Mouse (Mus musculus) brain, embryonic 18.5 days (tissue): ENCODE data around the gene Rabep2.
A peak's percentile ranks its signal among the peaks of the same experiment; 100 is the strongest.
"Not testable (repeated sequence)": the region's sequence is repeated elsewhere in the genome, so short reads cannot be mapped to it uniquely, and the experiment has no call there.

Experiments
- DNase-seq: peaks from one replicate; pipeline ENCODE4 v3.0.0-alpha.2; 2012; ENCODE audit warnings: low read depth, low spot score

Gene Rabep2

DNA sequence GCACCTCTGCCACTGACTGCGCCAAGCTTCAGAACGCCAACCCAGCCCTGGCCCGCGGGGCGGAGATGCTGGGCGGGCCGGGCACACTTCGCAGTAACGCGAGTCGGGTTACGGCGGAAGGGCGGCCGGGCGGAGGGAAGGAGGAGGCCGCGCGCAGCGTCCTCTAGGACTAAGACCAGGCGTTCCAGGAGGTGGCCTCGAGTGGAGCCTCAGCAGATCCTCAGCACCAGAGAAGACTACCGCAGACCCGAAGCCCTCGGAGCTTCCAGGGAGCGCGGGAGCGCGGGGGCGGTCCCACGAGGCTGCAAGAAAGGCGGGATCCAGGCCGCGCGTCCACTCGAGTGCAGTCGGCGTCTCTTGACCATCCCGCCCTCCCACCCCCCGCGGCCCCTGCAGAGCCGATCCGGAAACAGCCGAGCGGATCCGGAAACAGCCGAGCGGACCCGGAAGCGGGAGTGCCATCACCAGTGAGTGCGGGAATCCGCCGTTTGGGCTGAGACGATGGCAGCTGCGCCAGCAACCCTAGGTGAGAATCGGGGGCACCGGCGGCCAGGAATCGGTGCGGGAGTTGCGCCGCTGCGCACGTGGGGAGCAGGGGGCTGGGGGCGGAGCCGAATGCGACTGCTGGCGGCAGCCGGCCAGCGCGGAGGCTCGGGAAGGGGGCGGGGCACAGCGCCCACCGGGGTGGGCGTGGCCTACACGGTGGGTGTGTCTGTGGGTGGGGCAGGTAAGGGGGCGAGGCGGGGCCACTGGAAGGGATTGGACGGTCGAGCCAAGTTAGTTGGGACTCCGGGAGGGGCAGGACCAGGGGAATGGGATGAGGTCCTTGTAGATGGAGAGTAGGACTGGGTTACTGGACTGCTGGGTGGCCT is at the start of gene Rabep2:
TSS of gene Rabep2 (plus strand) at position 129 of the 872 bp plus-strand sequence.
- peak; percentile 77 for DNase-seq

DNA sequence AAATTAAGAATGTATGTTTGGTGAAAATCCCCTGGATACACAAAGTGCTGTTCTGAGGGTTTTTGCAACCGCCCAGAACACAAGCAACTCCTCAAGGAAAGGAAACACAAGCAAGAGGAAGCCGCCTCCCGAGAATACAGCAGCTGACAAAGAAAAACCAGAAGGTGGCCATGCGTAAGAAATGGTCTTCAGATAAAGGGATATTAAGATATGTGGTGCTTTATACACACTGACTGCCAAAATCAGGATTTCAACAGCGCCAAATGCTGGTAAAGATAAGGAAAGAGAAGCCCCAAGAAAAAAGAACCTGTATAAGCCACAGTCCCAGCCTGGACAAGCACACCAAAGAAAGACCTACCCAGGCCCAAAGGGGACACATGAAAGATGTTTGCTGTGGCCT is 45.0 kb upstream of the Rabep2 start:
- no peak for DNase-seq

GRCm38 (mm10) chr7:126388185-126388584 is 40.4 kb upstream of the Rabep2 start:
- DNase-seq = no peak

DNA sequence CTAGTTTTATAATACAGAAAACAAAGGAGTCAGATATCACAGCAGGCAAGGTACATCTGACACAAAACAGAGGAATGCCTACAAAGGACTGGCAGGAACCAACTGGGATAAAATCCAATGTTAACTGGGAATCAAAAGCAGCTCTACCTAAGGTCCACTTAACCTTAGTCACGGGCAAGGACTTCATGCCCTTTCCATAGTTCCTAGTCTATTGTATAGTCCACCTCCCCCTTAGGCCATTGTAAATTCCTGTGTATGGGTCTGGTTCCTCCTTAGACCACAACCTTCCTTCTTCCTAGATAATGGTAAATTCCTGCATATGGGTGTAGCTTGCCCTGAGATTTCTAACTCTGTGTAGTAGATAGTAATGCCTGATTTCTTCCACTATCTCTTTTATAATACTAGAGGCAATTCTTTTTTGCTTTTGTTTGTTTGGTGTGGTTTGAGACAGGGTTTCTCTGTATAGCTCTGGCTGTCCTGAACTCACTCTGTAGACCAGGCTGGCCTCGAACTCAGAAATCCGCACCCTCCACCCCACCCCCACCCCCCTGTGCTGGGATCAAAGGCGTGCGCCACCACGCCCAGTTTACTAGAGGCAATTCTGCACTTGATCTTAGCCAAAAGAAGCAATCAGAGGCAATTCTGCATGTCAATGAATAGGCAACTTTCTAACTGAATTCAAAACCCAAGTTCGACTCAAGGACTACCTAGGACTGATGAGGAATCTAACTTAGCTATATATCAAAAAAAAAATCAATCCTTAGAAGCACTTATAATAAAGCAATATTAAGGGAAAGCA is 36.3 kb upstream of the Rabep2 start:
- not testable (repeated sequence) for DNase-seq

DNA sequence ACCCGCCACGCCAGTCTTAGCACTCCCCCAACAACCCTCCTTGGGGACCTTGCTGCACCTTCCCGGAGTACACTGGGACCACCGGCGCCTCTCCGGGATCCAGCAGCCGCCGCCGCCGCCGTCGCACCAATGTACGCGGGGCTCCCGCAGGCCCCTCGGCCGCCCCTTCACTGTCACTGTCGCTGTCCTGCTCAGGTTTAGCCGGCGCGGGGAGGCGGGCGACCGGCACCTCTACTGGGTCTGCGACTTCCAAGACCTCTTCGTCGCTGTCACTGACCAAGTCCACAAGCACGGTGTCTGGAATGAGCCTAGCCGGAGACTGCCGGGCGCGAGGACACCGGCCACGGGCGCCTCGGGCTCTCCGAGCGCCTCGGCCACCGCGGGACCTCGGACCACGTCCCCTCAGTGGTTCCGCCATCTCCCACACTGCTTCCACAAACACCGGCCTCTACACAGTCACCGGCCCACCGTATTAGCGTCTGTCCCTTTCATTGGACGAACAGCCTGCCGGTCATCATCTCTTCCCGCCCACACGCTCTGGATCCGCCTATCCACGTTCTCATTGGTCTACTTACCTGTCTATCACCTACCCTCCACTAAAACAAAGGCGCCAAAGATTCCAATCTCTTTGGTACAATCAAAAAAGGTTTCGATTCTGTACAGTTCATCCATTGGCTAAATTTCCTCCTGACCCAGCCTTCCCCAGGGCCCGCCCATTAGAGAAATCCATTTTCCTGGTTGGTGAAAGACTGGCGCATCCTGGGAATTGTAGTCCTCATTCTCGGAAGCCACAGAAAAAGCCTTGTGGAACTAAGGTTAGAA is 32.0 kb upstream of the Rabep2 start, which contains the start of gene Nfatc2ip:
TSS of gene Nfatc2ip (minus strand) at position 440 of the 822 bp plus-strand sequence.
- DNase-seq = peak; percentile 97

DNA sequence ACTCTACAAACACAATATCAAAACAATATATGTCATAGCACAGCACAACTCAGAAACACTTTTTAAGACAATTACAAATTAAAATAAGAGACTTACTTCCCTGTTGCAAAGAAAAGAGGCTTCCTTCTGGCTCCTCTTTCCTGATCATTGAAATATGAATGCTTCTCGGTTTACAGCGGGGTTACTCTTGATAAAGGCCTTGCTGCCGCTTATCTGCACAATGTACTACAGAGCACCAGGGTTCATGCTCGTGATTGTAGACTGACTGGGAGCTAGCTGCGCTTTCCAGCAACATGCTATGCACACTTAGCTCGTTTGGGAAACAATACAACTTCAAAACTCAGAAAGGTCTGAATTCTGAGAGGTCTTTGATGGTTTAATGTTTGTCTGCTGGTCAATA is 31.3 kb upstream of the Rabep2 start:
- DNase-seq = no peak

DNA sequence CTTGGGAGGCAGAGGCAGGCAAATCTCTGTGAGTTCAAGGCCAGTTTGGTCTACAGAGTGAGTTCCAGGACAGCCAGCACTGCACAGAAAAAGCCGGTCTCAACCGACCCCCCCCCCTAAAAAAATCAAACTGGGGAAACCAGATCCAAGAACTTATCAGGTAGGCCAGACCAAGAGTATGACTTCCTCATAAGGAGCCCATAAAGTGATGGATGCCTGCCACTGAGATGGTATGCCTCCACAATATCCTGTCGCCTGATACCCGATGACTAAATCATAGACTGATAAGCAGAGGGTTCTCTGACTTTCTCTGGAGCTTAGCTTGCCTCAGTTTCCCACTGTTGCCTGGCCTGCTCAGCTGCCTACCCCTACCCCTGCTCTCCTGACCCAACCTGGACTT is 30.7 kb upstream of the Rabep2 start:
- DNase-seq = no peak

- DNase-seq = no peak
Observed at GRCm38 (mm10) chr7:126399548-126399947, 29.0 kb upstream of the Rabep2 start.

GRCm38 (mm10) chr7:126402518-126402917 is 26.0 kb upstream of the Rabep2 start:
- DNase-seq = not testable (repeated sequence)

GRCm38 (mm10) chr7:126408686-126409085 is 19.9 kb upstream of the Rabep2 start:
- DNase-seq = no peak

DNA sequence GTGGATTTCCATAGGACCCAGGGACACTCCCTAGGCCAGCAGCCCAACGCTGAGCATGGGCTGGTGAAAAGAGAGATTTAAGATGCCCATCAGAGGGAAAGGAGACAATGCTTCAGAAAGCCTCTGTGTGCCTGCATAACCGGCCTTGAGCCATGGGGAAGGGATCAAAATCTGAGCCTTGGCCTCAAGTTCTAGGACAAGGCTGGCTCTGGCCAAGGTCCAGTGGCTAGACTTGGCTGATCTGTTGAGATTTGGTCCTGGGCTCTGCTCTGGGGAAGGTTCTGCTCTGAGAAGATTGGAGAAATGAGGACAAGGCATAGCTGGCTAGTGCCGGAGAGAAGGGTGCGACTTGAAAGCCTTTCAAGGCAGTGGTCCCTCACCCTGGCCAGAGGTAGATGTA is 17.5 kb upstream of the Rabep2 start:
- no peak for DNase-seq

DNA sequence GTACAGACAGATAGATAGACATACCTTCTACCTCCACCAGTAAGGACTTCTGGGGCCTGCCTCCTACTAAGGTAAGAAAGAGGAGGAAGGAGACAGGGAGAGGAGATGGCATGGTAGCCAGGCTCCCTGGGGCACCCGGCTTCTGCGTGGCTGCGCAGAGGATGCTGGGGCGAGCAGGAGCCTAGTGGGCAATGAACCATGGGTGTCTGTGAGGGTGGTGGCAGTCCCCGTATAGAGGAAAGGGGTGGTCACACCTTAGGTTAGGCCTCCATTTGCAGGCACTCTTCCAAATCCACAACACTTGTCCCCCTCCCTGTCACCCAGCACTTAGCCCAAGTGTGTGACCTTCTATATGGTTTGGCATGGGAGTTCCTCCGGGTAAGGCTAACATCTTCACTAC is 13.8 kb upstream of the Rabep2 start, which contains the start of gene Cd19:
TSS of gene Cd19 (minus strand) at position 165 of the 400 bp plus-strand sequence.
- DNase-seq = no peak

DNA sequence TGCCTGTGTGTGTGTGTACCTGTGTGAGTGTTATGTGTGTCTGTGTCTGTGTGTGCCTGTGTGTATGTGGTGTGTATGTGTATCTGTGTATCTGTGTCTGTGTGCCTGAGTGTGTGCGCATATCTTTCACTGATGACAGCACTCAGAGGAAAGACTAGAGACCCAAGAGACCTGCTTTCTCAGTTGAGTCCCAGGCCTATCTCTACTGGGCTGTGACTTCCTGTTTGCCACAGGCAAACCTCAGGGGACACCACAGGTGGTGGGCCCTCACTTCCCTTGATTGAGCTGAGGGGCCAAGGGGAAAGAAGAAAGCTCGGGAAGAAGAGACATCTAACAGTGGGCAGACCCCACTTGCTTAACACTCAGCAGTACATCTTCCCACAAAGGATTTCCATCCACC is 11.9 kb upstream of the Rabep2 start:
- DNase-seq = no peak

DNA sequence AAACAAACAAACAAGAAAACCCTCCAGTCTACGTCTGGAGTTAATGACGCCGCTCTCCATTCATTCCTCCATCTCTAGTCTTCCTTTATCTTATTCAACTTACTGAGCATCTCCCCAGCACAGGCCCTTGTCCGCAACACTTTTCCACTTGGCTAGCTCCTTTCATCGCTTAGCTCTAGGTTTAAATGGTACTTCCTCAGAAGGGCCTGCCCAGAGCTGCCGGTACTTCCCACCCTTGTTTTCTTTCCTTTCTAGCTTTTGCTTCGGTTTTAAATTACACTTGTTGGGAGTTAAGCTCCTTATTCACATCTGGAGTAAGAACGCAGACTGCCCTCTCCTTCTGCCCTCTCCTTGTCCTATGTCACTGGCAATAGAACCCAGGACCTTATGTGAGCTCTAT is 11.5 kb upstream of the Rabep2 start:
- no peak for DNase-seq

GRCm38 (mm10) chr7:126417606-126418005 is 11.0 kb upstream of the Rabep2 start:
- no peak for DNase-seq

- DNase-seq = no peak
Observed at GRCm38 (mm10) chr7:126418496-126418895, 10.1 kb upstream of the Rabep2 start.

DNA sequence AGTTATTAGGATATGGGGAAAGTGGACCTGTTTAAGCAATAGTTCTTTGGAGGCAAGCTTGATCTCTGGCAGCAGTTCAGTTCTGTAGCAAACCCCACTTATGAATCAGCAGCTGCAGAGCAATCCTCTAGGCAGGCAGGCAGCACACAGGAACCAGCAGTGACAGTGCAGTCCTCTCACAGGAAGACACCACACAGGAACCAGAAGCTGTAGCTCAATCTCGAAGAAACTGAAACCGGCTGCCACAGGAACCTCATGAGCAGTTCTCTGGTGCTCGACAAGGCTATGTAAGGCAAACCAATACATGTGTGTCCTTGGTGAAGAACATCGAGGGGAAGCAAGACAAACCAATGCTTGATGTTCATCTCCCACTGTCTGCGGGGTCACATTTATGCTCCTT is 6.8 kb upstream of the Rabep2 start:
- DNase-seq = no peak

- no peak for DNase-seq
Observed at GRCm38 (mm10) chr7:126424161-126424560, 4.4 kb upstream of the Rabep2 start.

- DNase-seq = no peak
Observed at GRCm38 (mm10) chr7:126427323-126427860, 1.2 kb upstream of the Rabep2 start.

- no peak for DNase-seq
Observed at GRCm38 (mm10) chr7:126428154-126428553, 405 bp upstream of the Rabep2 start.

DNA sequence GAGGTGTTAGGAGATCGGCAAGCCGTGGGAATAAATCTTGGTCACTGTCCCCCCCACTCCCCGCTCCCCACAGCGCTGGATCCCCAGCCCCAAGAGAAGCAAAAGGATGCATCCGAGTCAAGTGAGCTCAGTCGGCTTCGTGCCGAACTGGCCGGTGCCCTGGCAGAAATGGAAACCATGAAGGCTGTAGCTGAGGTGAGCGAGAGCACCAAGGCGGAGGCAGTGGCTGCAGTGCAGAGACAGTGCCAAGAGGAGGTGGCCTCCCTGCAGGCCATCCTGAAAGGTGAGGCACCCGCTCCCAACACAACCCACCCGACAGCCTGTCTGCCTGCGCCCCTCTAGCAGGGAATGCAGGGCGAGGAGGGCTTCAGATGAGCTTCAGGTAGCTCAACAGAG is 942 bp downstream of the Rabep2 start:
- no peak for DNase-seq
